ENCODE assay signal across 8 mouse cellular contexts in the genomic region with DNA sequence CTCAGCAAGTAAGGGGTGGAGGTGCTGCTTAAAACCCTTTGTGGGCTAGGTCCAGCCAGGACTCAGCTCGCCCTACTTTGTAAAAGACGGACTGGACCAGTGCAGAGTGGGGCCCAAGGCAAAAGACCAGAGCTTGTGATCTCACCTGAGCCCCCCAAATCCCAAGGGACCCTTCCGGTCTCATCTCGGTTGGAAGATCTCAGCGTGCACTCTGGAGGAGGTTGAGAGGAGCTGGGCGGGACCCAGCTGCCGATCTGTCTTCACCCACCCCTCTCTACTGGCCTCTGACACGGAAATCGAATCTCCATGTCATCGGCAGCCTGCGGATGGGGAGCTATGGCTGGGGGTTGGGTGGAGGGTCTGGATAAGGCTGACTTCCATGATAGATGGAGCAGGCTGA. TPM values are rescaled to one million over a fixed set of nuclear protein-coding genes. Genes with fewer than 3 reads are reported as not detected.
A peak's percentile ranks its signal among the peaks of the same experiment; 100 is the strongest.
DNase-seq lines count a peak whose midpoint lies in the region; ATAC-seq lines count a peak whose summit lies in the region.

No protein-coding gene starts in this region.

- H3K27me3 ChIP-seq in kidney, embryonic 15.5 days: peaks cover 24% of the 10 kb centered on the region
- peaks cover 4% of the 10 kb centered on the region; the same call in 1 of the 2 replicates for H3K27me3 ChIP-seq in embryonic facial prominence, embryonic 11.5 days (ENCODE audit: control insufficient read depth, insufficient read depth, low read length)
- H3K27me3 ChIP-seq in limb, embryonic 10.5 days (ENCODE audit: low read depth, poor library complexity, severe bottlenecking): peaks cover 23% of the 10 kb centered on the region
- peaks cover 13% of the 10 kb centered on the region for H3K27me3 ChIP-seq in neural tube, embryonic 13.5 days

- peak overlapping the region; percentile 51 for H3K4me3 ChIP-seq in kidney, embryonic 15.5 days (replicated peaks)
- peak overlapping the region; percentile 52; the same call in 1 of the 2 replicates for H3K4me3 ChIP-seq in embryonic facial prominence, embryonic 11.5 days (ENCODE audit: low read depth, low read length)
- H3K4me3 ChIP-seq in limb, embryonic 10.5 days: peak overlapping the region; percentile 69
- H3K4me3 ChIP-seq in neural tube, embryonic 13.5 days: peak overlapping the region; percentile 64

- WGBS in kidney, embryonic 15.5 days: 9% methylated on average over 11 of the region's 11 CpGs
- WGBS in embryonic facial prominence, embryonic 11.5 days: 10% methylated on average over 11 of the region's 11 CpGs
- 6% methylated on average over 11 of the region's 11 CpGs for WGBS in limb, embryonic 10.5 days
- 18% methylated on average over 11 of the region's 11 CpGs for WGBS in neural tube, embryonic 13.5 days

- H3K4me1 ChIP-seq in kidney, embryonic 15.5 days: peaks cover 28% of the 10 kb centered on the region
- no peaks in the 10 kb centered on the region for H3K4me1 ChIP-seq in embryonic facial prominence, embryonic 11.5 days (ENCODE audit: control insufficient read depth, insufficient read depth, low read length)
- H3K4me1 ChIP-seq in limb, embryonic 10.5 days: peaks cover 57% of the 10 kb centered on the region
- H3K4me1 ChIP-seq in neural tube, embryonic 13.5 days (replicated peaks): peaks cover 70% of the 10 kb centered on the region

- no peak for ATAC-seq in kidney, embryonic 15.5 days (replicated peaks; ENCODE audit: low FRiP score)
- ATAC-seq in embryonic facial prominence, embryonic 11.5 days (replicated peaks; ENCODE audit: insufficient number of reproducible peaks, low FRiP score, low TSS enrichment, low read depth): no peak
- no peak for ATAC-seq in neural tube, embryonic 13.5 days (ENCODE audit: low read depth)

- no peak overlapping the region for H3K27ac ChIP-seq in kidney, embryonic 15.5 days
- H3K27ac ChIP-seq in embryonic facial prominence, embryonic 11.5 days (replicated peaks; ENCODE audit: low read depth, low read length): no peak overlapping the region
- peak overlapping the region; percentile 85 for H3K27ac ChIP-seq in limb, embryonic 10.5 days
- peak overlapping the region; percentile 74 for H3K27ac ChIP-seq in neural tube, embryonic 13.5 days (replicated peaks)

- peak overlapping the region; percentile 64; the same call in 1 of the 2 replicates for H3K9ac ChIP-seq in kidney, embryonic 15.5 days
- no peak overlapping the region; the same call in 1 of the 2 replicates for H3K9ac ChIP-seq in embryonic facial prominence, embryonic 11.5 days (replicated peaks; ENCODE audit: low read length)
- peak overlapping the region; percentile 91 for H3K9ac ChIP-seq in neural tube, embryonic 13.5 days

- peak overlapping the region; percentile 94 for H3K4me2 ChIP-seq in kidney, embryonic 15.5 days
- H3K4me2 ChIP-seq in embryonic facial prominence, embryonic 11.5 days (ENCODE audit: low read depth, low read length): peak overlapping the region; percentile 99
- H3K4me2 ChIP-seq in neural tube, embryonic 13.5 days: peak overlapping the region; percentile 92

- H3K9me3 ChIP-seq in kidney, embryonic 15.5 days (replicated peaks): no peaks in the 10 kb centered on the region
- no peaks in the 10 kb centered on the region for H3K9me3 ChIP-seq in embryonic facial prominence, embryonic 11.5 days (replicated peaks; ENCODE audit: control insufficient read depth, low read length)
- no peaks in the 10 kb centered on the region for H3K9me3 ChIP-seq in limb, embryonic 10.5 days (replicated peaks)
- no peaks in the 10 kb centered on the region for H3K9me3 ChIP-seq in neural tube, embryonic 13.5 days

- no peaks in the 10 kb centered on the region for H3K36me3 ChIP-seq in kidney, embryonic 15.5 days
- no peaks in the 10 kb centered on the region for H3K36me3 ChIP-seq in embryonic facial prominence, embryonic 11.5 days (replicated peaks; ENCODE audit: control insufficient read depth, insufficient read depth, low read depth, low read length)
- peaks cover 22% of the 10 kb centered on the region for H3K36me3 ChIP-seq in limb, embryonic 10.5 days
- H3K36me3 ChIP-seq in neural tube, embryonic 13.5 days: 0 out of 2 replicates have a peak, but pooled peaks cover 4% of the 10 kb centered on the region

- no peak for DNase-seq in kidney, postnatal 36 days
- peak; percentile 10 for DNase-seq in embryonic facial prominence, embryonic 11.5 days (ENCODE audit: low spot score)
- DNase-seq in limb, embryonic 10.5 days (ENCODE audit: low spot score): no peak
- no peak for DNase-seq in adrenal gland, postnatal 25 days
- DNase-seq in urinary bladder, postnatal 14 days (ENCODE audit: low spot score): no peak
- no peak for DNase-seq in adipocyte (ENCODE audit: low spot score)

RNA-seq across cellular contexts. Expression of gene Olfm1, which starts 13.7 kb away (rescaled TPM):
- 15.0 and 16.9 TPM in 2 replicates for polyA plus RNA-seq in kidney, embryonic 15.5 days (2015; fragmentation: Nextera tagmentation; extraction: Ambion mirVana)
- 32.5 and 38.6 TPM in 2 replicates for polyA plus RNA-seq in embryonic facial prominence, embryonic 11.5 days (2014; fragmentation: Nextera tagmentation; extraction: Ambion mirVana)
- polyA plus RNA-seq in limb, embryonic 10.5 days (2016; fragmentation: Nextera tagmentation; extraction: Ambion mirVana): 13.2 and 20.0 TPM in 2 replicates
- 298 and 324 TPM in 2 replicates for polyA plus RNA-seq in neural tube, embryonic 13.5 days (2015; fragmentation: Nextera tagmentation; extraction: Ambion mirVana)
- total RNA-seq in adrenal gland, postnatal 25 days (2021): 32.8 and 33.7 TPM in 2 replicates

Comparison
In these comparisons a context has a peak if more than half of its experiments do, and no peak if none do; other contexts are left out.
1. H3K27ac ChIP-seq: peak in limb, embryonic 10.5 days (single experiment) and neural tube, embryonic 13.5 days (single experiment); none in kidney, embryonic 15.5 days (single experiment) and embryonic facial prominence, embryonic 11.5 days (single experiment).
2. Peak in every context shown above with its lines, with median percentiles within 50 percentile points of each other: H3K4me2 ChIP-seq and H3K4me3 ChIP-seq.